Mouse (Mus musculus): ENCODE data around the gene Rai14. TPM values are rescaled to one million over a fixed set of nuclear protein-coding genes. Genes with fewer than 3 reads are reported as not detected.

Rai14 gene
- total RNA-seq, 2 experiments from 2014 or later: 3.2 to 3.8 TPM

GRCm38 (mm10) chr15:10661961-10662606, 52.3 kb downstream of the Rai14 start:
- no peak for DNase-seq (ENCODE audit: low spot score)
- intact Hi-C loops (cut with DNase I): no loop called here

- intact Hi-C loops (cut with DNase I): no loop called here
- DNase-seq (ENCODE audit: low spot score): no peak
Measured at GRCm38 (mm10) chr15:10658803-10659202, 55.6 kb downstream of the Rai14 start.

GRCm38 (mm10) chr15:10656146-10656545, 58.3 kb downstream of the Rai14 start:
- intact Hi-C loops (cut with DNase I): no loop called here
- no peak for DNase-seq (ENCODE audit: low spot score)

GRCm38 (mm10) chr15:10655151-10655905, 59.1 kb downstream of the Rai14 start:
- intact Hi-C loops (cut with DNase I): no loop called here
- DNase-seq (ENCODE audit: low spot score): no peak

GRCm38 (mm10) chr15:10654696-10655095, 59.7 kb downstream of the Rai14 start:
- no peak for DNase-seq (ENCODE audit: low spot score)
- intact Hi-C loops (cut with DNase I): no loop called here

- DNase-seq (ENCODE audit: low spot score): no peak
- intact Hi-C loops (cut with DNase I): no loop called here
Measured at GRCm38 (mm10) chr15:10652931-10653475, 61.4 kb downstream of the Rai14 start.

- no peak for DNase-seq (ENCODE audit: low spot score)
- intact Hi-C loops (cut with DNase I): no loop called here
Measured at GRCm38 (mm10) chr15:10648372-10649109, 65.9 kb downstream of the Rai14 start.

- intact Hi-C loops (cut with DNase I): no loop called here
- no peak for DNase-seq (ENCODE audit: low spot score)
Measured at GRCm38 (mm10) chr15:10646297-10646696, 68.1 kb downstream of the Rai14 start.

GRCm38 (mm10) chr15:10645101-10645500, 69.3 kb downstream of the Rai14 start:
- intact Hi-C loops (cut with DNase I): no loop called here

GRCm38 (mm10) chr15:10643819-10644218, 70.6 kb downstream of the Rai14 start:
- DNase-seq (ENCODE audit: low spot score): no peak
- intact Hi-C loops (cut with DNase I): no loop called here

More at GRCm38 (mm10) chr15:10645101-10645500, 69.3 kb downstream of the Rai14 start:
- DNase-seq (ENCODE audit: low spot score): no peak

- intact Hi-C loops (cut with DNase I): no loop called here
- no peak for DNase-seq (ENCODE audit: low spot score)
Measured at GRCm38 (mm10) chr15:10643224-10643623, 71.2 kb downstream of the Rai14 start.

- DNase-seq (ENCODE audit: low spot score): no peak
- intact Hi-C loops (cut with DNase I): no loop called here
Measured at GRCm38 (mm10) chr15:10642419-10642818, 72.0 kb downstream of the Rai14 start.

GRCm38 (mm10) chr15:10640721-10641120, 73.7 kb downstream of the Rai14 start:
- intact Hi-C loops (cut with DNase I): no loop called here
- no peak for DNase-seq (ENCODE audit: low spot score)

GRCm38 (mm10) chr15:10637251-10637793, 77.1 kb downstream of the Rai14 start:
- intact Hi-C loops (cut with DNase I): no loop called here
- DNase-seq (ENCODE audit: low spot score): no peak

- intact Hi-C loops (cut with DNase I): no loop called here
- no peak for DNase-seq (ENCODE audit: low spot score)
Measured at GRCm38 (mm10) chr15:10636844-10637243, 77.6 kb downstream of the Rai14 start.

GRCm38 (mm10) chr15:10635121-10635520, 79.3 kb downstream of the Rai14 start:
- intact Hi-C loops (cut with DNase I): no loop called here
- no peak for DNase-seq (ENCODE audit: low spot score)

GRCm38 (mm10) chr15:10634176-10634575, 80.2 kb downstream of the Rai14 start:
- intact Hi-C loops (cut with DNase I): no loop called here
- DNase-seq (ENCODE audit: low spot score): no peak

GRCm38 (mm10) chr15:10633381-10633780, 81.0 kb downstream of the Rai14 start:
- intact Hi-C loops (cut with DNase I): no loop called here
- DNase-seq (ENCODE audit: low spot score): no peak

GRCm38 (mm10) chr15:10632581-10632980, 81.8 kb downstream of the Rai14 start:
- intact Hi-C loops (cut with DNase I): no loop called here
- no peak for DNase-seq (ENCODE audit: low spot score)

GRCm38 (mm10) chr15:10632060-10632459, 82.4 kb downstream of the Rai14 start:
- no peak for DNase-seq (ENCODE audit: low spot score)
- intact Hi-C loops (cut with DNase I): no loop called here
